Mouse (Mus musculus) embryonic fibroblast, embryonic 13.5 days (primary cell): ENCODE results near the gene Tomm22.

Source experiments
- CTCF ChIP-seq: IDR thresholded peaks from 2 replicates; pipeline ENCODE4 v1.5.1; 2011; ENCODE audit warnings: mild to moderate bottlenecking, control low read depth, low read length, moderate library complexity, borderline replicate concordance; ENCODE audit not compliant: insufficient read depth
- POLR2A ChIP-seq: IDR thresholded peaks from 2 replicates; pipeline ENCODE4 v1.6.1; 2011; ENCODE audit warnings: low read depth, mild to moderate bottlenecking, control low read depth, low read length, moderate library complexity

DNA sequence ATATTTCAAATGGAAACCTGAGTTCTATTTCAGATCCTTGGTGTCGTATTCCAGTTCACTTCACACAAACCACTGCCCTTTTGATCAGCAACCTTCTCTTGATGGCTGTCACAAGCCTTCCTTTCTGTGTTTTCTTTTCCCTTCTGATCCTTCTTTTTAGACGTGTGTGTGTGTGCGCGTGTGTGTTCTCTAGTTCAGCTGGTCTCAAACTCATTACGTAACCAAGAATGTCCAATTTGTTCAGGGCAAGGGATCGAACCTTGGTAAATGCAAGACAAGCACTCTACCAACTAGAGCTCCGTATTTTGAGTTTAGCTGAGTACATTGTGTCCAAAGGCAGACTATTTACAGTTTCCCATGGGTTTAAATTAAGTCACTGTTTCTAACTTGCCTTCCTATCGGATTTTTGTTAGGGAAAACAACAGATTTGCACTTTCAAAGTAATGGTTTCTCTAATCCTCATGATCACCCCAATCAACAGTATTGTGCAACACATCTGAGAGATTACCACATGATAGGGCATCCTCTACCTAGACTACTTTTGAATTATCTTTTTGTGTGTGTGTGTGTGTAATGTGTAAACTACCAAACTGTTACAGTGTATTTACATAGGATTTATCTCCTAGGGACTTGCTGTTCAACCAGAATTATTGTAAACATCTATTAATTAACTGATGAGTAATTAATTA lies 17.8 kb downstream of the Tomm22 start:
- TF ChIP-seq CTCF (no peak), POLR2A (no peak)
